Mouse (Mus musculus) midbrain, embryonic 10.5 days (tissue): Measurements from ENCODE around the gene Pdlim7. TPM values are rescaled to one million over a fixed set of nuclear protein-coding genes. Genes with fewer than 3 reads are reported as not detected.

Experiments used
- DNase-seq: peaks from one replicate; pipeline ENCODE4 v3.0.0-alpha.2; 2017; ENCODE audit warnings: low spot score
- H3K27ac ChIP-seq: fragments of 300-500 bp; sonication (generic); replicated peaks from 2 replicates; pipeline ENCODE4 v1.5.1; 2016; ENCODE audit warnings: mild to moderate bottlenecking
- H3K27me3 ChIP-seq: fragments of 300-500 bp; sonication (generic); 2 replicates; pipeline ENCODE4 v1.6.1; 2016; ENCODE audit warnings: low read depth, mild to moderate bottlenecking; ENCODE audit not compliant: poor library complexity, severe bottlenecking
- H3K36me3 ChIP-seq: fragments of 300-500 bp; sonication (generic); 2 replicates; pipeline ENCODE4 v1.6.1; 2016; ENCODE audit warnings: mild to moderate bottlenecking, moderate library complexity
- H3K4me1 ChIP-seq: fragments of 300-500 bp; sonication (generic); 2 replicates; pipeline ENCODE4 v1.6.1; 2016
- H3K4me3 ChIP-seq: fragments of 300-500 bp; sonication (generic); 2 replicates; pipeline ENCODE4 v1.5.1; 2016; ENCODE audit warnings: mild to moderate bottlenecking, moderate library complexity
- H3K9me3 ChIP-seq: fragments of 300-500 bp; sonication (generic); replicated peaks from 2 replicates; pipeline ENCODE4 v1.6.1; 2016; ENCODE audit warnings: mild to moderate bottlenecking
- WGBS: fragments of 180-500 bp; shearing (Covaris S2); methylation state at CpG from one replicate; pipeline ENCODE4 v1.1.7; 2016; 5-methylcytosine and 5-hydroxymethylcytosine counted together
- polyA plus RNA-seq: library from polyadenylated mRNA; unstranded; fragments of >200 nt; fragmentation: Nextera tagmentation; extraction: Ambion mirVana; gene quantifications from 2 replicates; pipeline ENCODE4 v1.2.1, GENCODE M21; 2016

Pdlim7 gene
- polyA plus RNA-seq, 1 experiment from 2014 or later, result 191 TPM

DNA sequence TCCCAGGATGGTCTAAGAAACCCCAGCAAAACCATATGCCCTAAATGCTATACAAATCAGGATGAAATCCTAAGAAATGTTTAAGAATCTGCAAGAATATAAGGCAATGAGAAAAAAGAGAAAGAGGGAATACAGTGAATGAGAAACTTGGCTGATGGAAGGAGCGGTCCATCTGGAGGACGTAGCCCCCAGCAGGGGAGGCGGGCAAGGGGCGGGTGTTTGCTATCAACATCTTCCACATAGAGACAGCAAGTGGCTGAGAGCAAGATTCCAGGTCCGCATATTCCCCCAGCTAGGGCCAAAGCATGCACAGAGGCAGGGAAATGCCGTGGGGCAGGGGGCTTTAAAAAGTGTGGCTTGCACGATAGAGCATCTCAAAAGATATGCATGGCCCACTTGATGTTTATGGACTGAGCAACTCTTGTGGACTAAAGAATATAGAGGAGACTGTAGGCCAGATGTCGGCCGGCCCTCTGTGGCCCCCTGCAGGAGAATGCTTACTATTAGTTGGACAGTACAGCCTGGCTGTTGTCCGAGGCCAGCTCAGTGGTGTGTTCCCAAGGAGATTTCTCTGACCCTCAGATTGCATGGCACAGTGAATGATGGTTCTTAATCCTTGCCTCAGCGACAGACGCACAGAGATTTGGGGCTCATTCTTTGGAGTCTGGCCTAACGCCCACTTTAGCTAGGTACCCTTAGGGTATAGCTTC is 44.5 kb downstream of the Pdlim7 start:
- Histone ChIP-seq H3K9me3 (no peaks in the 10 kb centered on the region), H3K4me1 (peaks cover 99% of the 10 kb centered on the region), H3K36me3 (peaks cover 10% of the 10 kb centered on the region), H3K27me3 (peaks cover 16% of the 10 kb centered on the region), H3K4me3 (no peak overlapping the region), H3K27ac (peak overlapping the region; percentile 57)
- WGBS, result 44% methylated on average over 13 of the region's 13 CpGs
- DNase-seq, result peak; percentile 69

DNA sequence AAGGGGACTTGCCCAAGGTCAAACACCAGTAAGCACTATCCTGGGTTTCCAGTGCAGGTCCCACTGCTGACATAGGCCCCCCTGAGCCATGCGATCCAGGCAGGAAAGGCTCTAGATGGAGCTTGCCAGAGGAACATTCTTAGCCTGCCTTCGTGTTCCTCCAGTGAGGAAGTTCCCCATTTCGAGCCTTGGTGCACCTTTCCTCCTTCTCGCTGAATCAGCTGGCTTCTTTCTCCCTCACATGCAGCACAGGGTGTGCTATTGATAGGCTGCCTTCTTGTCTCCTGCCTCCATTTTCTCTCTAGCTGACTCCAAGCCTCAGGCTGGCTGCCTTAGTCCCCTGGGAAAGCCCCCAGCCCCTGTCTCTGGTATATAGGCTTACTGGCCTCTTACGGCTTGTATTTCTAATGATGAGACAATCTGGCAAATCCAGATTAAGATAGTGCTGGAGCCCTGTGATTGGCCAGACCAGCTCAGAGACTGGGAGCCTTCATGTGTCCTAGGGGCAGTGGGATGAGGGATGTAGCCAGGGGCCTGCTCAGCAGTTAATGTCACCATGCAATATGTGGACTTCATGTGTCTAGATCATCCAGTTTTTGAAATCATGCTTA is 47.5 kb downstream of the Pdlim7 start:
- WGBS, result 80% methylated on average over 5 of the region's 5 CpGs

GRCm38 (mm10) chr13:55465184-55465583 is 48.3 kb downstream of the Pdlim7 start:
- peak overlapping the region; percentile 77 for H3K4me3 ChIP-seq
- H3K4me1 ChIP-seq, result peaks cover 80% of the 10 kb centered on the region

More for the DNA sequence above, 47.5 kb downstream of the Pdlim7 start:
- Histone ChIP-seq H3K9me3 (no peaks in the 10 kb centered on the region), H3K4me1 (peaks cover 87% of the 10 kb centered on the region), H3K27ac (peak overlapping the region; percentile 98), H3K4me3 (peak overlapping the region; percentile 77), H3K36me3 (peaks cover 17% of the 10 kb centered on the region), H3K27me3 (peaks cover 17% of the 10 kb centered on the region; the same call in 1 of the 2 replicates)
- no peak for DNase-seq

DNA sequence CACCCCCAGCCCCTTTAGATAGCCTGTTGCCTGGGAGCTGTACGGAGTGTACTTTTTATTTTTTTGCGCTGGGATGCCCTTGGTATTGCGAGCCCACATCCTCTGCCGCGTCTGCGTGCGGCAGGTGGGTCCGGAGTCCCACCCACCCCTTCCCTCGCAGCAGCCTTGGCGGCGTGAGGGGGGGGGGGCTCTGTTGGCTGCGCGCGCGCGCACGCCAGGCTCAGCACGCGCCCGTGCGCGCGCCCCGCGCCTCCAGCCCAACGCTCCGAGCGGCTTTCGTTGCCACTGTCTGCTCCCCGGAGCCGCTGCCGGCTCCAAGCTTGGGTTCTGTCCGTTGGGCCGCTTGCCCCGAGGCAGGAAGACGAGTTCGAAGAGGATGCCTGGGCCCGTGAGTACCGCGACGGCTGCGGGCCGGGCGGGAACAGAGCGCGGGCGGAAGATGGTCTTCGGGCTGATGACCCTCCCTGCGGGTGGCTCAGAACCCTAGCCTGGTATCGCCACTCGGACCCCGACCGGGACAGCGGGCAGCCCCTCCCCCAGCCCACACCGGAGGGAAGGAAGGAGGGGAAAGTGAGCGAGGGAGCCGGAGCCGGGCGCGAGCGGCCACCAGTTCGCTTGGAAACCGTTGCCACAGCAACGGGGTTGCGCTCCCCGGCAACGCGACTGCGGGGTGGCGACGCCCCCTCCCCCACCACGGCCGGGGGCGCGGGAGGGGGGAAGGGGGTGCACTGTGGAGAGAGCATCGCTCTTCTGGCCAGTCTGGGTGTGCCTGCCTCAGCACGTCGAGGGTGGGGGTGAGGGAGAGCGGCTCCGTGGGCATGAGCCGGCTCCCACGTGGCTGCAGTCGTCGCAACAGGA is 49.2 kb downstream of the Pdlim7 start, which contains the start of gene Prr7:
Prr7 (plus strand) TSS at position 241 of the 858 bp plus-strand sequence.
- H3K4me1 ChIP-seq, result peaks cover 71% of the 10 kb centered on the region
- H3K27me3 ChIP-seq, result peaks cover 7% of the 10 kb centered on the region; the same call in 1 of the 2 replicates
- 0% methylated on average over 81 of the region's 84 CpGs for WGBS
- peak within 1 kb of the TSS; percentile 77 for H3K4me3 ChIP-seq
- H3K36me3 ChIP-seq, result peaks cover 34% of the 10 kb centered on the region
- DNase-seq, result peak; percentile 91
- H3K9me3 ChIP-seq, result no peaks in the 10 kb centered on the region
- peak within 1 kb of the TSS; percentile 98 for H3K27ac ChIP-seq

More at GRCm38 (mm10) chr13:55465184-55465583, 48.3 kb downstream of the Pdlim7 start:
- H3K27me3 ChIP-seq, result peaks cover 14% of the 10 kb centered on the region; the same call in 1 of the 2 replicates
- peak; percentile 63 for DNase-seq
- H3K27ac ChIP-seq, result peak overlapping the region; percentile 98
- no peaks in the 10 kb centered on the region for H3K9me3 ChIP-seq
- 5% methylated on average over 3 of the region's 3 CpGs for WGBS
- peaks cover 25% of the 10 kb centered on the region for H3K36me3 ChIP-seq

DNA sequence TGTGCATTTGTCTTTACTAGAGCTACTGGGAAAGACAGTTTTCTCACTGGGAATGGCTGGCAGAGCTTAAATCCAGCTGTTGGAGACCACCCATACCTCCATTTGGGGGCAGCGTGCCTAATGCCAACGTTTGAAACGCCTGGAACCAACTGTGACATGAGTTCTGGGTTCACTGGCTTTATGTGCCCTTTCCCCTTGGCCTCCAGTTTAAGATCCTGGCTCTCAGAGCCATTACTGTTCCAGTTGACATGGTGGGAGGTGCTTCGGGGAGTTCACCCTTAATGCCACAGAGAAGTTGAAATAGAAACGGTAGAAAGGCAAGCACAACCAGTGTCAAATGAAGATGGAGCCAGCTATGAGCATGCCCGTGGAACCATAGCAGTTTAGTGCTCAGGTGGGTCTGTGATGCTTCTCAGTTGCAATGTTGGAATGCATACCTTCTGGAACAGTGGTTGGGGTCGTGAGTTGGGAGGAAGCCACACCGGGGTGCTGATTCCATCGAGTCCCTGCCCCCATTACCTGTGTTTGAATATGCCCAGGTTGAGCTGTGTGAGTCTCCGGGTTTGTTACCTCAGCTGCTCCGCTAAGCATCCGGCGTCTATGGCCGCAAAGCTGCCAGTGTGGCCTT is 50.0 kb downstream of the Pdlim7 start:
- Histone ChIP-seq H3K36me3 (peaks cover 41% of the 10 kb centered on the region), H3K27ac (peak overlapping the region; percentile 98), H3K9me3 (no peaks in the 10 kb centered on the region), H3K27me3 (peaks cover 7% of the 10 kb centered on the region; the same call in 1 of the 2 replicates), H3K4me1 (peaks cover 63% of the 10 kb centered on the region), H3K4me3 (peak overlapping the region; percentile 77)
- DNase-seq, result no peak
- 12% methylated on average over 14 of the region's 14 CpGs for WGBS

- peaks cover 7% of the 10 kb centered on the region; the same call in 1 of the 2 replicates for H3K27me3 ChIP-seq
- 62% methylated on average over 2 of the region's 2 CpGs for WGBS
- peaks cover 58% of the 10 kb centered on the region for H3K4me1 ChIP-seq
- no peaks in the 10 kb centered on the region for H3K9me3 ChIP-seq
- peaks cover 47% of the 10 kb centered on the region for H3K36me3 ChIP-seq
- no peak overlapping the region for H3K4me3 ChIP-seq
- no peak for DNase-seq
- no peak overlapping the region for H3K27ac ChIP-seq
Observed at GRCm38 (mm10) chr13:55462965-55463364, 50.5 kb downstream of the Pdlim7 start.

DNA sequence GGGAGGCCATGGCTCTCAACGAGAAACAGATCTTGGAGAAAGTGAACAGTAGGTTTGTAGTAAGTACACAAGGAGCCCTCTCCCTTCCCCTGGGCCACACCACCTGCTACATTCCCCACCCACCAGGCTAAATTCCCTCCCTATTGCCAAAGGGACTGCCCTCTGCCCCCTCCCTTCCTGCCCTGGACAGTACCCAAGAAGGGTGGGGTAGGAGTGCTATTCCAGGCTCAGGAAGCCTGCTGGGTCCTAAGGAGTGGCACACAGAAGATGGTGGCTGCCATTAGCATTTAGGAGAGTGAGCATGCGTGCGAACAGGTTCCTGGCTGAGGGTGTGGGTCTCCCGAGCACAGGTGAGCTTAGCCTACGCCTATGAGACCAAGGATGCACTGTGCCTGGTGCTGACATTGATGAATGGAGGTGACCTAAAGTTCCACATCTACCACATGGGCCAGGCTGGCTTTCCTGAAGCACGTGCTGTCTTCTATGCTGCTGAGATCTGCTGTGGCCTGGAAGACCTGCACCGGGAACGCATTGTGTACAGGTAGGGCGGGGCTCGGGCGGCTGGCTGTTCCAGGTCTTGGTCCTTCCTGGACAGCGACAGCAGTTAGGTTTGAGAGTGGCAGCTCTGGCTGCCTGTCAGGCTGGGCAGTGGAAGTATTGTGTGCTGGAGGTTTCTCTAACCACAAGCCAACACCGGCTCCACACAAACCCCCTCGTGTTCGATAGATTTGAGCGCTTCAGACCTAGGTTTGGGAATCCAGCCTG is 61.5 kb downstream of the Pdlim7 start:
- H3K4me1 ChIP-seq, result peaks cover 12% of the 10 kb centered on the region
- H3K27me3 ChIP-seq, result no peaks in the 10 kb centered on the region
- no peak for DNase-seq
- H3K9me3 ChIP-seq, result no peaks in the 10 kb centered on the region
- H3K4me3 ChIP-seq, result no peak overlapping the region
- no peak overlapping the region for H3K27ac ChIP-seq
- 97% methylated on average over 16 of the region's 16 CpGs for WGBS
- peaks cover 90% of the 10 kb centered on the region for H3K36me3 ChIP-seq

GRCm38 (mm10) chr13:55451296-55451695 is 62.2 kb downstream of the Pdlim7 start:
- Histone ChIP-seq H3K4me1 (peaks cover 18% of the 10 kb centered on the region), H3K4me3 (no peak overlapping the region), H3K27ac (no peak overlapping the region), H3K9me3 (no peaks in the 10 kb centered on the region), H3K27me3 (no peaks in the 10 kb centered on the region), H3K36me3 (peaks cover 83% of the 10 kb centered on the region)
- no peak for DNase-seq
- 91% methylated on average over 10 of the region's 10 CpGs for WGBS

- H3K27me3 ChIP-seq, result no peaks in the 10 kb centered on the region
- WGBS, result 95% methylated on average over 11 of the region's 11 CpGs
Observed at GRCm38 (mm10) chr13:55450511-55450980, 62.9 kb downstream of the Pdlim7 start.

GRCm38 (mm10) chr13:55449679-55450441 is 63.6 kb downstream of the Pdlim7 start:
- no peak for DNase-seq
- 91% methylated on average over 17 of the region's 17 CpGs for WGBS
- H3K27me3 ChIP-seq, result no peaks in the 10 kb centered on the region
- no peaks in the 10 kb centered on the region for H3K9me3 ChIP-seq
- H3K4me3 ChIP-seq, result no peak overlapping the region
- H3K27ac ChIP-seq, result no peak overlapping the region
- peaks cover 24% of the 10 kb centered on the region for H3K4me1 ChIP-seq
- H3K36me3 ChIP-seq, result peaks cover 69% of the 10 kb centered on the region

More at GRCm38 (mm10) chr13:55450511-55450980, 62.9 kb downstream of the Pdlim7 start:
- Histone ChIP-seq H3K36me3 (peaks cover 76% of the 10 kb centered on the region), H3K27ac (no peak overlapping the region), H3K4me1 (peaks cover 24% of the 10 kb centered on the region), H3K9me3 (no peaks in the 10 kb centered on the region), H3K4me3 (no peak overlapping the region)
- DNase-seq, result no peak

- no peaks in the 10 kb centered on the region for H3K27me3 ChIP-seq
- peaks cover 62% of the 10 kb centered on the region for H3K36me3 ChIP-seq
- no peaks in the 10 kb centered on the region for H3K9me3 ChIP-seq
- DNase-seq, result no peak
- 92% methylated on average over 9 of the region's 9 CpGs for WGBS
- H3K4me3 ChIP-seq, result no peak overlapping the region
- H3K27ac ChIP-seq, result no peak overlapping the region
- peaks cover 28% of the 10 kb centered on the region for H3K4me1 ChIP-seq
Observed at GRCm38 (mm10) chr13:55449205-55449604, 64.3 kb downstream of the Pdlim7 start.
